Mouse (Mus musculus): ENCODE data around the gene Fgf3.

Fgf3 gene

DNA sequence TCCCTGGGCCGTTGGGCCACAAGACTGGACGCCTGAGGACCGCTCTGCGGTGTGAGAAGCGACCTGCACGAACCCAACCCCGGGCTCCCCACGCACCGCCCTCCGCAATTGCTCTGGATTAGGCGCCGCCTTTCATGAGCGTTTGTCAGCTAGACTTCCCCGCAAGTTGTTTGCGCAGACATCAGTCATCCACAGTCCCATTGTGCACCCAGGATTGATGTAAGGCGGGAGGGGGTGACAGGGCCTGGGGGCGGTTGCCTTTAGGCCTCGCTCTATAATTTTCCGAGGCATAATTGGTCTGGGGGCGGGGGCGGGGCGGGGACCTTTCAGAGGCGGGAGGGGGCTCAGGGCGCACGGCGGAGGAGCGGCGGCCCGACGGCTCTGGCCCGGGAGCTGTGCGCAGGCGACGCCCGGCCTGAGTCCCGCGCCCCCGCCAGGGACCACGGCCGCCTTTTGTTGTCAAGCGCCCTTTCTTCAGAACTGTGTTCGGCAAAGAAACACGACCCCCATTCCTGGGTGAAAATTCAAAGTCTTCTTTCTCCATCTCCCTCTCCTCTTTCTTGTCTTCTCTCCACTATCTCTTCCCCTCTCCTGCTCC lies at the start of gene Fgf3:
TSS of gene Fgf3 (plus strand) at position 193 of the 598 bp plus-strand sequence.
- no peak for DNase-seq (ENCODE audit: low read depth, low spot score)

DNA sequence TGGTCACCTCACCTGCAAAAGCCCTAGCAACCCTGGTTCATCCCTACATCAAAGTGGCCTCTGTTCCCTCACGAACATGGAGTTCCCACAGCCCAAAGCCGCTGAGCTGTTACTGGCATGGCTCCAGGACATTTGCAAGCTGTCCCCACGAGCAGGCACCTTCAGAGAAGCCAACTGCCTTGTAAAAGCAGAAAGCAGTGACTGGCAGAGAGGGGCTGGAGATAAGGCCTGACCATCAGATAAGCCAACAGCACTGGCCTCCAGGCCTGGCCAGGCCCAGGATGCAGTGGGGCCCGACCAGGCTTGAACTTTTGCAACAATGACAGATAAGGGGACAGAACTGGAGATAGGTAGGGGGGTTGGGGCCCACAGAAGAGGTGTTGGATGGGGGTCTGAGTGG lies 49.3 kb upstream of the Fgf3 start:
- DNase-seq (ENCODE audit: low read depth, low spot score), result no peak

DNA sequence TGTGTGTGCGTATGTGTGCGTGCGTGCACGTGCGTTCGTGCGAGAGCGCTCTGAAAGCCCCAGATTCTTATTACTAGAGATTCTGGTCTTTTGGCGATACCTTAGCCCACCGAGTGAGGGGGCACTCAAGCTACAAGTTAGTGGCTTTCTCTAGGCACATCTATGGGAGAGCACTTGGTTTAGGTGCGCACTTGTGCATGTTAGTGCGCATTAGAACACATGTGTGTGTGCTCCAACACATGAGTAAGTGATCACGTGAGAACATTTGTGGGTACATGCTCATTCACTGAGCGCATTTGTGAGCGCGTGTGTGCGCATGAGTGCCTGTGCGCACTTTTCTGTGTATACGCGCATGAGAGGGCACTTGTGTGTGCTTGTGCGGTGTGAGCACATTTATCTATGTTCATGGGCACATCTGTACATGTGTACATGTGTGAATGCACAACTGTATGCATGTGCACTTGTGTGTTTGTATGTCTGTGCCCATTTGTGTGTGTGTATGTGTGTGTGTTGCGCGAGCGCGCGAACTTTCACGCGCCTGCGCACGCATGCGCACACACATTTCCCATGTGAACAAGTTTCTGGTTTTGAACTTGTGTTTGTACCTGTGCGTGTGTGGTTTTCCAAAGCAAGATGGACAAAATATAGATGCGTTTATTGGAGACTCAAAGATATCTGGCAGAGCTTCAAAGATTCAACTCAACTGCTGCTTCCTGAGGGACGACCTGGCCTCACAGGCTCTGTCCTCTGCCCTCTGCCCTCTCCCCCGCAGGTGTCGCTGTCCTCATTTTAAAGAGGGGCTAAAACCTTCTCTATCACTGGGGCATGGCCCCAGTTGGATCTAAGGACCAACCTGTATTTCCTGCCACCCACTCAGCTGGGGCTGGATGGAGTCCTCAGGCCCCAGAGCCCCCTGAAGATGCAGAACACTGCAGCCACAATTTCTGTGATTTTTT lies 48.0 kb upstream of the Fgf3 start:
- DNase-seq (ENCODE audit: low read depth, low spot score), result peak; percentile 20

DNA sequence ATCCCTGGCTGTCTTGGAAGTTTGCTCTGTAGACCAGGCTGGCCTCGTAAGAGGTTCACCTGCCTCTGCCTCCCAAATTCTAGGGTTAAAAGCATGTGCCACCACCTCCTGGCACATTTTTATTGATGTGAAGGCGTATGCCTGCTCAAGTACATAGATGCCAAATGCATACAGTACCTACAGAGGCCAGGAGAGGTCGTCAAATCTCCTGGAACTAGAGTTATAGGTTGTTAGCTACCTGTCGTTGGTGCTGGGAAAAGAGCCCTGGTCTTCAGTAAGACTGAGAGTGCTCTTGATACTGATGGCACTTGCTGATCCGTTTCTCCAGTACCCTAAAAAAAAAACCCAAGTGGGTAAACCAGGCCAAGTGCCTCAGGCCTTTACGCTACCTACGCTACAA lies 46.5 kb upstream of the Fgf3 start:
- DNase-seq (ENCODE audit: low read depth, low spot score), result no peak

DNA sequence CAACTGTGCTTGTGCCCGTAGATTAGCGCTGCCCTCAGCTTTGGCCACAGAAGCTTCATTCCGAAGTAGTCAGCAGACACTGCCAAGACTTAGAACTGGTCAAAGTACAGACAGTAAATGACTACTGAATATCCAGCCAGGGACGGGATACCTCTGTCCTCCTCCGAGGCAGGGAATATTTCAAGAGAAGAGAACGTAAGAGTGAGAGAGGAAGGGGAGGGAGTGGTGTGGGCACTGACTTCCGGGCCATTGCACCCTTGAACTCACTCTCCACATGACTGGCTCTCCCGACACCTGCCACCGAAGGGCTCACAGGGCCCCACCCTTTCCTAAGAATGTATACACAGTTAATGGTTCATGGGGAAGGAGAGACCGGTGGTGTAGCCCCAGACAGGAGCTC lies 44.6 kb upstream of the Fgf3 start:
- no peak for DNase-seq (ENCODE audit: low read depth, low spot score)

DNA sequence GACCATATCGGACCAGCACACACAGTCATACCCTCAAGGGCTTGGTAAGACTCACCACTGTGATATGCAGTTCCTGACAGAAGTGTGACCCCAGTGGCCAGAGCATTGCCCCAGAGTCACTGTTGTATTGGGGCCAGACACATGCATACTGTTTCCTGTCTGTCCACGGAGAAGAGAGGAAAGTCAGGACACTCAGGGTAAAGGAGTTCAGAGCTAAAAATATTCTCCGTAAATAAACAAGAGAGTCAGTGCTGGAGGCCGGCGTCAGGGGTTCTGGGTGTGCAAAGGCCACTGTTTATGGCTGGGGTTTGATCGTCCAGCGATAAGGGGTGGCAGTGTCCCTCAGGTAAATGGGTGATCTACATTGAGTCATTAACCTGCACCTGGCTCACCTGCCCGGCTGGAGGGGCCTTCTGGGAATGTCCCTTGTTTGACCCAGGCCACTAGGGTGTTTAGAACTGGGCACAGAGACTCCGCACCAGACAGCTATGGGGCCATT lies 41.9 kb upstream of the Fgf3 start:
- no peak for DNase-seq (ENCODE audit: low read depth, low spot score)

GRCm38 (mm10) chr7:144796986-144797735 lies 40.7 kb upstream of the Fgf3 start:
- no peak for DNase-seq (ENCODE audit: low read depth, low spot score)

DNA sequence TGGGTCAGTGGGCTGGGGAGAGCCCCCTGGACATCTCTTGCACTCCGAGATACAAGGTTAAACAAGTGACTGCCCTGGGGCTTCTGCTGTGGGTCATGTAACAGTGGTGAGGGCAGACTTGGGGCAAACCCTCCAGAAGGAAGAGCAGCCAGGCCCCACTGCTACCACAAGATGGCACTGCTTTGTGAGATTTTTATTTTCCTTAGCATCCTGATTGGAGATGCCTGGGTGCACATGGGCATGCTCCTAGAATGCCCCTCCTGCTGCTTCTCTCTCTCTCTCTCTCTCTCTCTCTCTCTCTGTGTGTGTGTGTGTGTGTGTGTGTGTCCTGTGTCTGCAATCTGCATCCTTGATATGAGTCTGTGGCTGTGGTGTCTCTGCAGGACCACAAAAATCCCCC lies 39.4 kb upstream of the Fgf3 start:
- DNase-seq (ENCODE audit: low read depth, low spot score), result peak; percentile 40

DNA sequence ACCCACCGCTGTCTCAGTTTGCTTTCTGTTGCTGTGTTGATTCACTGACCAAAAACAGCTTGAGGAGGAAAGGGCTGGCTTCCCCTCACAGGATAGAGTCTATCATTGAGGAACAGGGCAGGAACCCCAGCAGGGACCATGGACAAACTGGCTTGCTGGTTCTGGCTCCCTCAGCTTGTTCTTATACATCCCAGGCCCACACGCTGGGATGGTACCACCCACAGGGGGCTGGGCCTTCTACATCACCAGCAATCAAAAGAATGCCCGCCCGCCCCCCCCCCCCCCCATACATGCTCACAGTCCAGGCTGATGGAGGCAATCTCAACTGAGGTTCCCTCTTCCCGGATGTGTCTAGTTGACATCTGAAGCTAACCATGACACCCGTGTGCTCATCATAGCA lies 30.8 kb upstream of the Fgf3 start:
- DNase-seq (ENCODE audit: low read depth, low spot score), result no peak

DNA sequence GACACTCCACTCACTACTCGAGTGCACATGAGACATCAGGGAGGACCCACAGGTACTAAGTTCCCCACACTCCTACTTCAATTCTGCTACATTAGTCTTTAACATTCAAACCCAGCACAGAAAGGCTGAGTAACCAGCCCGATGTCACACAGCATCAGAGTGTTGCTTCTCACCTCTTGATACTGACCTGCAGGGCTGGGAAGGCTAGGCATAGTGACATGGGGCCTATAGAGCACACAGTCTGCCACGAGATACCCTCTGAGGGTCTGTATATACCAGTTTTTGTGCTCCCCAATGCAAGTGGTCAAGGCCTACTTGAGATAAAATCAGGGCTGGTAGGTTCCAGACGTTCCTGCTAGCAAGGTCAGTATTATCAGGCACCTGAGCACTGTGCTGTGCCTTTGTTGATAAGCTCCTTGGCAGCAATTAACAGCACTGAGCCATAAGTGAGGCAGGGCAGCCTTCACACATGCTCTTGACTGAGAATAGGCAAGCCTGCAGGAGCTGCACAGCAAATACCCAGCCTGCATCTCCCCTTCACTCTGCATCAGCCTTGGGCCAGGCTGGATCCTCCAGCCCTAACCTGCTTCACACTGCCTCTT lies 29.8 kb upstream of the Fgf3 start:
- DNase-seq (ENCODE audit: low read depth, low spot score), result no peak

- DNase-seq (ENCODE audit: low read depth, low spot score), result peak; percentile 28
Measured at GRCm38 (mm10) chr7:144811521-144811920, 26.4 kb upstream of the Fgf3 start.

- DNase-seq (ENCODE audit: low read depth, low spot score), result no peak
Measured at GRCm38 (mm10) chr7:144821901-144822300, 16.0 kb upstream of the Fgf3 start.

- DNase-seq (ENCODE audit: low read depth, low spot score), result no peak
Measured at GRCm38 (mm10) chr7:144823988-144824387, 13.9 kb upstream of the Fgf3 start.

GRCm38 (mm10) chr7:144828369-144828768 lies 9.5 kb upstream of the Fgf3 start:
- DNase-seq (ENCODE audit: low read depth, low spot score), result no peak

GRCm38 (mm10) chr7:144838522-144839503 lies 930 bp downstream of the Fgf3 start:
- DNase-seq (ENCODE audit: low read depth, low spot score), result peak; percentile 39

DNA sequence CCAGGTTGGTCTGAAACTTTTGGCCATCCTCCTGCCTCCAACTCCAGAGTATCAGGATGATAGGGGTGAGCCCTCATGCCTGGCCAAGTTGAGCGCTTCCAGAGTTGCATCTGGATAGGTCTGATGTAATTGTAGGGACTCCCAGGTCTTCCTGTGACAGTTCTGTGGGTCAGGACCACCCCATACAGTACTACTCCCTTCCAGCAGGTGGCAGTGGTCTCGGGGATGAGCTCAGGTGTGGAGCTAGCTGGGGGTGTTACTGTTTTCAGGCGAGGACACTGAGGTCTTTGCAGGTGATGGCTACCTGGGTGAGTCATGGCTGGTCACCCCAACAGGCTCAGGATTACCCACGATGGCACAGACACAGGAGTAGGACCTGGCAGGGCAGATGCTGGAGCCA lies 8.3 kb downstream of the Fgf3 start:
- no peak for DNase-seq (ENCODE audit: low read depth, low spot score)

DNA sequence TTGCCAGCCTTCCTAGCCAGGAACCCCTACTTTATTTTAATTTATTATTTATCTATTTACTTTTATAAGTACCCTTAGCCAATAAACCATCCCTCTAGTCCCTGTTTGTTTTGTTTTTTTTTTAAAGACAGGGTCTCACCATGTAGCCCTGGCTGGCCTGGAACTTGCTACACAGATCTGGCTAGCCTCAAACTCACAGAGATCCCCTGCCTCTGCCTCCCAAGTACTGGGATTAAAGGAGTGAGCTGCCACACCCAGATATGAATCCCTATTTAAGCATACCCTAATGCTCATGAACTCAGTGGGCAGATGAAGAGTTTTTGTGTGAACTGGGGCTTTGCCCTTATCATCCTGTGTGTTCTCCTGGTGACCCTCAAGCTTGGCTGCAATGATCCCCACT lies 9.2 kb downstream of the Fgf3 start, which contains the start of gene Fgf4:
TSS of gene Fgf4 (plus strand) at position 301 of the 400 bp plus-strand sequence.
- no peak for DNase-seq (ENCODE audit: low read depth, low spot score)

DNA sequence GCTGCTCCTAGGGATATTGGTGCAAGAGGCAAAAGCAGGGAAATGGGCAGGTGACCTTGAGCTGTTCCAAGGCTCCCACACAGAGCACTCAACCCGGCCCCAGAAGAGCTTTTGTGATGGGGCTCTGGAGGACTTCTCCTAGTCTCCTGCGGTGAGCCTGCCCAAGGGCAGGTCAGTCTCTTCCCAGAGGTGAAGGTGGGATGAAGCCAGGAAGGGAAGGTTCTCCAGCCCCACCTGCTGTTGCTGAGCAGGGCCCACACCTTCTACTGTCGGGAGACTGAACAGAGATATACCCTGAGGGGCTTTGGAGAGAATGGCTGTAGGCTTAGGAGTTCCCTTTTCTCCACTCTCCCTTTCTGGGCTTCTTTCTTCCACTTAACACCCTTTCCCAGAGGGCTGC lies 13.4 kb downstream of the Fgf3 start:
- DNase-seq (ENCODE audit: low read depth, low spot score), result no peak

GRCm38 (mm10) chr7:144854966-144855365 lies 17.1 kb downstream of the Fgf3 start:
- DNase-seq (ENCODE audit: low read depth, low spot score), result no peak

DNA sequence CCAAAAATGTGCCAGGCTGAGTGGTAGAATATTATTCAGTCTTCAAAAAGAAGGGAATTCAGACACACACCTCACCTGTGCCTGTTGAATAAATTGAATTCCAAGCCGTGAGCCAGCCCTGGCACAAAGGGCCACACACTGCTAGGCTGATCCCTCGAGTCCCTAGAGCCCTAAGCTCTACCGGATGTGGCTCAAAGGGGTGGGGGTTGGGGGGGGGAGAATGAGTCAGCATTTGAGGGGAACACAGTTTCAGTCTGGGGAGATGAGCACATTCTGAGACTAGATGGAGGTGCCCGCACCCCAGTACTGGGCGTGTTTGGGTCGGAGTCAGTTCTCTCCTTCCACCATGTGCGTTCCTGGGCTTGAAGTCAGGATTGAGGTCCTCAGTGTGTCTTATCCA lies 19.3 kb downstream of the Fgf3 start:
- DNase-seq (ENCODE audit: low read depth, low spot score), result no peak

Measured in forelimb bud, embryonic 11.5 days (tissue).